Mouse (Mus musculus) liver, postnatal 0 days (tissue): ENCODE data around the gene Atp11a. TPM values are rescaled to one million over a fixed set of nuclear protein-coding genes. Genes with fewer than 3 reads are reported as not detected.

ENCODE experiments used
- ATAC-seq: fragments of 200-750 bp; cut with Nextera tagmentation; 2 replicates; pipeline ENCODE4 v1.8.0; 2017; ENCODE audit warnings: mild to moderate bottlenecking, moderate library complexity
- DNase-seq: peaks from one replicate; pipeline ENCODE4 v3.0.0-alpha.2; 2016
- H3K27ac ChIP-seq: fragments of 300-500 bp; sonication (generic); 2 replicates; pipeline ENCODE4 v1.5.1; 2014; ENCODE audit warnings: antibody characterized with exemption, moderate library complexity, mild to moderate bottlenecking, low read depth
- H3K27me3 ChIP-seq: fragments of 300-500 bp; sonication (generic); 2 replicates; pipeline ENCODE4 v1.6.1; 2014; ENCODE audit warnings: low read length, control low read depth, mixed read lengths; ENCODE audit not compliant: insufficient read depth
- H3K36me3 ChIP-seq: fragments of 300-500 bp; sonication (generic); replicated peaks from 2 replicates; pipeline ENCODE4 v1.6.1; 2014; ENCODE audit warnings: mild to moderate bottlenecking, control low read depth, low read length, moderate library complexity, mixed read lengths; ENCODE audit not compliant: insufficient read depth
- H3K4me1 ChIP-seq: fragments of 300-500 bp; sonication (generic); 2 replicates; pipeline ENCODE4 v1.6.1; 2014; ENCODE audit warnings: antibody characterized with exemption, mild to moderate bottlenecking, control low read depth; ENCODE audit not compliant: insufficient read depth
- H3K4me2 ChIP-seq: fragments of 300-500 bp; sonication (generic); 2 replicates; pipeline ENCODE4 v1.6.1; 2014; ENCODE audit warnings: low read depth, mild to moderate bottlenecking, low read length, moderate library complexity, mixed read lengths
- H3K4me3 ChIP-seq: fragments of 300-500 bp; sonication (generic); 2 replicates; pipeline ENCODE4 v1.5.1; 2014; ENCODE audit warnings: low read depth, low read length
- H3K9ac ChIP-seq: fragments of 300-500 bp; sonication (generic); replicated peaks from 2 replicates; pipeline ENCODE4 v1.6.1; 2014; ENCODE audit warnings: mild to moderate bottlenecking, moderate library complexity
- H3K9me3 ChIP-seq: fragments of 300-500 bp; sonication (generic); 2 replicates; pipeline ENCODE4 v1.6.1; 2016; ENCODE audit warnings: mild to moderate bottlenecking, control low read depth, low read length, mixed read lengths
- CTCF ChIP-seq: sonication (generic); IDR thresholded peaks from 2 replicates; pipeline ENCODE4 v1.5.1; 2016; ENCODE audit warnings: antibody characterized with exemption, low read depth
- EP300 ChIP-seq: IDR thresholded peaks from 2 replicates; pipeline ENCODE4 v1.6.1; 2016; ENCODE audit warnings: antibody characterized with exemption, low read depth, mild to moderate bottlenecking
- WGBS: fragments of 180-500 bp; shearing (Covaris S2); extraction: QIAGEN DNeasy Blood & Tissue Kit; methylation state at CpG from one replicate; pipeline ENCODE4 v1.1.7; 2014; ENCODE audit not compliant: insufficient replicate concordance; 5-methylcytosine and 5-hydroxymethylcytosine counted together
- polyA plus RNA-seq: library from polyadenylated mRNA; unstranded; fragments of >200 nt; fragmentation: Nextera tagmentation; extraction: Ambion mirVana; gene quantifications from 2 replicates; pipeline ENCODE4 v1.2.1, GENCODE M21; 2015

Gene Atp11a
- polyA plus RNA-seq, 1 experiment from 2014 or later: 0.90 TPM

DNA sequence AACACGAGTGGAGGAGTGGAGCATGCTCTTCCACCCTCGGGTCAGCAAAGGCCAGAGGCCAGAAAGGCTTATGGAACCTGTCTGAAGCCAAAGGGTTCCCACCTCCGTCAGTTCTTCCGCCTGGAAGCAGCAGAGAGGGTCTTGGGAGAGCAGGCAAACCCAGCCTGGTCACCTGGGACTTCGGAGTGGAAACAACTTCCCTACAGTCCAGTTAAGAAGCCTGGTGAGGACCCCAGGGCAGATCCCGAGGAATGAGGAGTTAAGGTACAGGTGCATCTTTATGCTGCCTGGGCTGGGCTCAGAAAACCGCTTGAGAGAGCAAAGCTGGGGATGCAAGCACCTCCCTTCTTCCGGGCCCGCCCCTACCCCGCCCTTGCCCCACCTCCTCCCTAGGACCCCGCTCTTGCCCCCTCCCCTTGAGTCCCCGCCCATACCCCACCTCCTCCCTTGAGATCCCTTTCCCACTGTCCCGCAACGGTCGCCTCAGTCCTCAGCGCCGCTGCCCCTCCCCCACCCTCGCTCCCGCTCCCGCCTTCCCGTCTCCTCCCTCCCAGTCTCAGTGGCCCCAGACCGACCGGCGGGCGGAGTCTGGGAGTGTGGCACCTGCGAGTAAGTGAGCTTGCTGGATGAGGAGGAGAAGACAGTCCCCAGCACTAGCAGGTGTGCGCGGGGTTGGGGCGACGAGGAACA, 116.7 kb downstream of the Atp11a start, which contains the start of gene Mcf2l:
Gene Mcf2l, plus strand, starts transcription at position 450 of the 690 bp plus-strand sequence.
- WGBS: 2% methylated on average over 21 of the region's 30 CpGs

DNA sequence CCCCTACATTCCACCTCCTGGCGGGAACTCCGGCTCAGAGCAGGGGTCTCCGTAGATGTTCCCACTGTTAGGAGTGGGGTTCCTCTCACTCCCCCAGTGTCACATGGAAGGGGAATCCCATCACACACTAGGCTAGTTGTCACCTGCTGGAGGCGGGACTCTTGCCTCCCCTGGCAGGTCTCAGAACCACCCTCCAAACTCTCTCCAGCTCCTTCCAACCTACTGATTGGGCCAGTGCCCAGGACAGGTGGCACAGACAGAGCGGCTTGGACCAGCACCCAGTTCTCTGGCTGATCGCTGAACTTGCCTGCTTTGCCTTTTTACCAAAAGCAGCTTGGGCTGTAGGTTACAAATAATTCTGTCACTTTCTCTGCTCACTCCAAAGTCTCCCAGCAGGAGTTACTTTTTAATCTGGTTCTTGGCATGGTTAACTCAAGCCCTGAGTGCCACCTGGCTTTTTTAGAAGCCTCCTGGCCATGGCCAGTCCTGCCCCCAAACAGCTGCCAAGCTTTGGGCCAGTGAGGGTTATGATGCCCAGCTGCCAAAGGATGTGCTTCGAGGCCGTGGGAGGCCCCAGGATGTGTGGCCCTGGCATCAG, 117.5 kb downstream of the Atp11a start:
- TF ChIP-seq EP300 (no peak), CTCF (no peak)
- Histone ChIP-seq H3K9me3 (no peaks in the 10 kb centered on the region), H3K27ac (no peak overlapping the region), H3K4me1 (peaks cover 11% of the 10 kb centered on the region), H3K27me3 (peaks cover 71% of the 10 kb centered on the region), H3K4me2 (peak overlapping the region; percentile 81), H3K9ac (no peak overlapping the region; the same call in 1 of the 2 replicates), H3K4me3 (peak overlapping the region; percentile 48), H3K36me3 (no peaks in the 10 kb centered on the region)
- DNase-seq (no peak), ATAC-seq (no peak)
- 30% methylated on average over 8 of the region's 8 CpGs for WGBS

More for the DNA sequence above, 116.7 kb downstream of the Atp11a start, which contains the start of gene Mcf2l:
- H3K4me1 ChIP-seq: peaks cover 11% of the 10 kb centered on the region
- H3K9me3 ChIP-seq: no peaks in the 10 kb centered on the region
- peak within 1 kb of the TSS; percentile 81 for H3K4me2 ChIP-seq
- ATAC-seq: peak; percentile 27; the same call in 1 of the 2 replicates
- TF ChIP-seq CTCF (no peak), EP300 (no peak)
- peak within 1 kb of the TSS; percentile 48 for H3K4me3 ChIP-seq
- no peaks in the 10 kb centered on the region for H3K36me3 ChIP-seq
- no peak within 1 kb of the TSS for H3K27ac ChIP-seq
- H3K27me3 ChIP-seq: peaks cover 71% of the 10 kb centered on the region
- peak within 1 kb of the TSS; percentile 26; the same call in 1 of the 2 replicates for H3K9ac ChIP-seq
- peak; percentile 57 for DNase-seq

DNA sequence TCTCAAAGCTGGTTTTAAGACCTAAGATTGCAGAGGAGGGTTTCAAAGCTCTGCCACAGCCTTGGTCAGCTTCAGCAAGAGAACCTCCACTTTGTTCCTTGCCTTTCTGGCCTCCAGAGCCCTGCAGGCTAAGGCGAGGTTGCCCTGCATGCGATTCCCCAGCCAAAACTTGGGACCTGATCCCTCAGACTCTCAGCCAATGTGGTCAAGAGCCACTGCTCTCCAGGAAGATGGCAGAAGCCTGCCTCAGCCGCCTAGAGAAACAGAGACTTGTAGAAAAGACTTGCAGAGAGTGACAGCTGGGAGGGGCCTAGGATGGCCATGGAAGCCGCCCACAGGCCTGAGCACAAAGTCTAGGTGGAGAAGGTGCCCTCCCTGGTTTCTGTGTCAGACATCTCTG, 118.2 kb downstream of the Atp11a start:
- Histone ChIP-seq H3K4me1 (peaks cover 11% of the 10 kb centered on the region), H3K9ac (no peak overlapping the region), H3K27me3 (peaks cover 68% of the 10 kb centered on the region), H3K36me3 (no peaks in the 10 kb centered on the region), H3K27ac (no peak overlapping the region), H3K4me2 (no peak overlapping the region), H3K9me3 (no peaks in the 10 kb centered on the region), H3K4me3 (no peak overlapping the region)
- TF ChIP-seq EP300 (no peak), CTCF (no peak)
- 66% methylated on average over 4 of the region's 4 CpGs for WGBS
- ATAC-seq (no peak), DNase-seq (no peak)

DNA sequence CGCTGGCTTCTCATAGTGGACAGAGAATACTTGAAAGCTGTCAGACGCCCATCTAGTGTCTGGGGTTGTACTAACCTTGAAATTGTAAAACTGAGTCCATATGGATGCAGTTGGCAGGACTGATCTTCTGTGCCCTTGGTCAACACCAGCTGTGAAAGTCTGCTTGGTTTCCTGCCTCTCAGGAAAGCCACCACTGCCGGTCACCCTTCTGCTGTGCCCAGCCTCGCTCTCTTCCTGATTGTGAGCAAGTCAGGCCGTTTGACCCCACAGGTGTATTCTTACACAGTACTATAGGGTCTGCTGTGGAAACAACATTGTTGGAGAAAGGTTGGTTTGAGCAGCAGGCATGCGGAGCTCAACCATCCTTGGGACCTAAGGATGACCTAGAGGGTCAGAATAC, 120.3 kb downstream of the Atp11a start:
- Histone ChIP-seq H3K9me3 (no peaks in the 10 kb centered on the region), H3K4me2 (no peak overlapping the region), H3K27ac (no peak overlapping the region), H3K27me3 (peaks cover 59% of the 10 kb centered on the region), H3K4me1 (peaks cover 11% of the 10 kb centered on the region), H3K4me3 (no peak overlapping the region), H3K36me3 (no peaks in the 10 kb centered on the region), H3K9ac (no peak overlapping the region)
- no peak for ATAC-seq
- DNase-seq: no peak
- 59% methylated on average over 6 of the region's 6 CpGs for WGBS
- TF ChIP-seq EP300 (no peak), CTCF (no peak)

DNA sequence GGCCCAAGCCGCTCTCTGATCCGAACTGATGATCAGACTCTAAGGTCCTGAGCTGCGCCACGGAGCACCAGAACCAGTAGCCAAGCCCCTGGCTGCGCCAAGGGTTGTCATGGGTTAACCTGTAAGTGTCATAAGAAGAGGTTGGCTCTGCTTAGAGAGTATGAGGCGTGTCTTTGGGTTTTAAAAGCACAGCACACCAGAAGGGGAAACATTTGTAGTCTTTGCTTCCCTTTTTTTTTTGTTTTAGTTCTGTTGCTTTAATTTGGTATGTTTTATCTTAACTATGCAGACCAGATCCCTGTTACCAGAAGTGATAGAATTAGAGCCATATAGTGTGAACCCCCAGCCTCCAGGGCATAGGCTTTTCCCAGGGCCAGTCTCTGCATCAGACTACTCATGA, 123.3 kb downstream of the Atp11a start:
- WGBS: 65% methylated on average over 6 of the region's 6 CpGs
- ATAC-seq (no peak), DNase-seq (no peak)
- no peaks in the 10 kb centered on the region for H3K36me3 ChIP-seq
- H3K4me3 ChIP-seq: no peak overlapping the region
- H3K9ac ChIP-seq: no peak overlapping the region
- H3K4me2 ChIP-seq: no peak overlapping the region
- TF ChIP-seq CTCF: no peak
- TF ChIP-seq EP300: no peak
- no peaks in the 10 kb centered on the region for H3K9me3 ChIP-seq
- H3K4me1 ChIP-seq: no peaks in the 10 kb centered on the region
- H3K27me3 ChIP-seq: peaks cover 38% of the 10 kb centered on the region; the same call in 1 of the 2 replicates
- no peak overlapping the region for H3K27ac ChIP-seq
